Mouse (Mus musculus) central nervous system, embryonic 14 days (tissue): Measurements from ENCODE around the gene Vstm2a. TPM values are rescaled to one million over a fixed set of nuclear protein-coding genes. Genes with fewer than 3 reads are reported as not detected.

ENCODE experiments used
- polyA plus RNA-seq: library from polyadenylated mRNA; depleted of rRNA; stranded (reverse); fragments of >200 nt; gene quantifications from 2 replicates; pipeline ENCODE4 v1.2.3, GENCODE M21; 2012; rRNA removed

Vstm2a gene
- 30.0 and 33.1 TPM in 2 replicates for polyA plus RNA-seq

GRCm38 (mm10) chr11:16257473-16257921 lies at the start of gene Vstm2a:
Vstm2a (plus strand) TSS chr11:16257724.

